Mouse (Mus musculus) layer of hippocampus, adult 9-10 months (tissue): Measurements from ENCODE around the gene Msmp.
A peak's percentile ranks its signal among the peaks of the same experiment; 100 is the strongest.
"Not testable (repeated sequence)": the region's sequence is repeated elsewhere in the genome, so short reads cannot be mapped to it uniquely, and the experiment has no call there.

Source experiments
- DNase-seq: peaks from one replicate; pipeline ENCODE4 v3.0.0; 2022; ENCODE audit warnings: low spot score

Gene Msmp

GRCm38 (mm10) chr4:43584444-43585416 lies at the start of gene Msmp:
Gene Msmp, minus strand, starts transcription at chr4:43584494.
- no peak for DNase-seq

- DNase-seq, result no peak
Observed at GRCm38 (mm10) chr4:43633736-43634135, 49.4 kb upstream of the Msmp start.

- DNase-seq, result no peak
Observed at GRCm38 (mm10) chr4:43633296-43633695, 49.0 kb upstream of the Msmp start.

- DNase-seq, result no peak
Observed at GRCm38 (mm10) chr4:43631956-43632920, 47.9 kb upstream of the Msmp start.

- no peak for DNase-seq
Observed at GRCm38 (mm10) chr4:43631046-43631955, 47.0 kb upstream of the Msmp start, which contains the start of gene Npr2. Gene Npr2, plus strand, starts transcription at chr4:43631935.

- no peak for DNase-seq
Observed at GRCm38 (mm10) chr4:43630671-43631045, 46.4 kb upstream of the Msmp start.

- DNase-seq, result peak; percentile 91
Observed at GRCm38 (mm10) chr4:43630030-43630581, 45.8 kb upstream of the Msmp start.

GRCm38 (mm10) chr4:43629106-43629817 lies 45.0 kb upstream of the Msmp start:
- DNase-seq, result no peak

GRCm38 (mm10) chr4:43620146-43620778 lies 36.0 kb upstream of the Msmp start:
- DNase-seq, result no peak

GRCm38 (mm10) chr4:43613060-43613730 lies 28.9 kb upstream of the Msmp start:
- no peak for DNase-seq

- no peak for DNase-seq
Observed at GRCm38 (mm10) chr4:43612534-43612933, 28.2 kb upstream of the Msmp start.

GRCm38 (mm10) chr4:43604751-43605685 lies 20.7 kb upstream of the Msmp start:
- DNase-seq, result no peak

- no peak for DNase-seq
Observed at GRCm38 (mm10) chr4:43604099-43604498, 19.8 kb upstream of the Msmp start.

- DNase-seq, result no peak
Observed at GRCm38 (mm10) chr4:43600195-43600934, 16.1 kb upstream of the Msmp start.

- no peak for DNase-seq
Observed at GRCm38 (mm10) chr4:43598650-43599380, 14.5 kb upstream of the Msmp start.

- DNase-seq, result no peak
Observed at GRCm38 (mm10) chr4:43598200-43598599, 13.9 kb upstream of the Msmp start.

- not testable (repeated sequence) for DNase-seq
Observed at GRCm38 (mm10) chr4:43596597-43596996, 12.3 kb upstream of the Msmp start.
